Mouse (Mus musculus): ENCODE results near the gene Liph. TPM values are rescaled to one million over a fixed set of nuclear protein-coding genes. Genes with fewer than 3 reads are reported as not detected.

Gene Liph
- total and polyA plus RNA-seq, 2 experiments from 2014 or later: 0.12 to 2.8 TPM

DNA sequence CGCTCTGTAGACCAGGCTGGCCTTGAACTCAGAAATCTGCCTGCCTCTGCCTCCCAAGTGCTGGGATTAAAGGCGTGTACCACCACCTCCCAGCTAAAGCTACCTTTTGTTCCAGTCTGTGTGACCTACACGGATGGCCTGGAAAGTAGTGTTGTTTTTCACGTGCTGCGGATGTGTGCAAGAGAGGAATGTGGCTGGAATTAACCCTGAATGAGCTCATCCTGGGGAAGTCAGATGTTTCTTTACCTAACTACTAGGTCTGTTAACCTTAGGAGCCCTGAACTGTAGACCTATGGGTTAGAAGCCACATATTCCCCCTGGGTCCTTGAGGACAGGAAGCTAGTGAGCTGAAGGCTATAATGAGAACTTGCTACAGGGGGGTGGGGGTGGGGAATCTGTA, 7.5 kb downstream of the Liph start:
- H3K27ac ChIP-seq (ENCODE audit: low read depth): no peak overlapping the region
- no peaks in the 10 kb centered on the region for H3K4me1 ChIP-seq (ENCODE audit: control insufficient read depth, insufficient read depth)
- DNase-seq (ENCODE audit: low spot score) (no peak), ATAC-seq (ENCODE audit: insufficient read depth, low read depth) (no peak)
- no peak for TF ChIP-seq EP300 (IDR thresholded peaks at IDR 0.05; ENCODE audit: low read depth)
- no peak for TF ChIP-seq CTCF (IDR thresholded peaks at IDR 0.05; ENCODE audit: low read depth)
- no peaks in the 10 kb centered on the region for H3K36me3 ChIP-seq (replicated peaks; ENCODE audit: control insufficient read depth, insufficient read depth, low read length)
- H3K9ac ChIP-seq (replicated peaks; ENCODE audit: low read depth, low read length): no peak overlapping the region
- no peak overlapping the region for H3K4me2 ChIP-seq (ENCODE audit: low read depth, low read length)
- no peaks in the 10 kb centered on the region for H3K27me3 ChIP-seq (ENCODE audit: control insufficient read depth, insufficient read depth, low read length)
- 54% methylated on average over 5 of the region's 5 CpGs for WGBS
- no peak overlapping the region for H3K4me3 ChIP-seq (ENCODE audit: low read depth, low read length)
- no peaks in the 10 kb centered on the region for H3K9me3 ChIP-seq (replicated peaks; ENCODE audit: control insufficient read depth, low read length)

DNA sequence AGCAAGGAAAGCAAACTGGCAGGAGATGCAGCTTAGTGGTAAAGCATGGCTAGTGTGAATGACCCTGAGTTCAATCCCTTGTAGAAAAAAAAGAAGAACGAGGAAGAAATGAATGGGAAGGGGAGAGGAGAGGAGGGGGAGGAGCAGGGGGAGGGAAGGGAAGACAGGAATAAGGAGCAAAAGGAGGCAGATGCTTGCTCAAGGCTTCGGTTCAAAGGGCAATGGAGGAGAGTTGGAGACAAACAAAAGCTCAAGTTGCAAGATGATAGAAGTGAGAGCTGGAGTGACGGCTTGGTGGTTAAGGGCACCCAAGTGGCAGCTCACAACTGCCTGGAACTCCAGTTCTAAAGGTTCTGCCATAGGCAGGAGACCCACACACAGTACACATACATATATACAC, 9.3 kb downstream of the Liph start:
- Histone ChIP-seq H3K27me3 (ENCODE audit: control insufficient read depth, insufficient read depth, low read length) (no peaks in the 10 kb centered on the region), H3K9ac (replicated peaks; ENCODE audit: low read depth, low read length) (no peak overlapping the region), H3K36me3 (replicated peaks; ENCODE audit: control insufficient read depth, insufficient read depth, low read length) (no peaks in the 10 kb centered on the region), H3K4me2 (ENCODE audit: low read depth, low read length) (no peak overlapping the region), H3K4me3 (ENCODE audit: low read depth, low read length) (no peak overlapping the region), H3K4me1 (ENCODE audit: control insufficient read depth, insufficient read depth) (no peaks in the 10 kb centered on the region), H3K27ac (ENCODE audit: low read depth) (no peak overlapping the region), H3K9me3 (replicated peaks; ENCODE audit: control insufficient read depth, low read length) (no peaks in the 10 kb centered on the region; the same call in 1 of the 2 replicates)
- WGBS: 49% methylated on average over 3 of the region's 3 CpGs
- no peak for TF ChIP-seq EP300 (IDR thresholded peaks at IDR 0.05; ENCODE audit: low read depth)
- no peak for TF ChIP-seq CTCF (IDR thresholded peaks at IDR 0.05; ENCODE audit: low read depth)
- DNase-seq (ENCODE audit: low spot score) (no peak), ATAC-seq (ENCODE audit: insufficient read depth, low read depth) (no peak)

DNA sequence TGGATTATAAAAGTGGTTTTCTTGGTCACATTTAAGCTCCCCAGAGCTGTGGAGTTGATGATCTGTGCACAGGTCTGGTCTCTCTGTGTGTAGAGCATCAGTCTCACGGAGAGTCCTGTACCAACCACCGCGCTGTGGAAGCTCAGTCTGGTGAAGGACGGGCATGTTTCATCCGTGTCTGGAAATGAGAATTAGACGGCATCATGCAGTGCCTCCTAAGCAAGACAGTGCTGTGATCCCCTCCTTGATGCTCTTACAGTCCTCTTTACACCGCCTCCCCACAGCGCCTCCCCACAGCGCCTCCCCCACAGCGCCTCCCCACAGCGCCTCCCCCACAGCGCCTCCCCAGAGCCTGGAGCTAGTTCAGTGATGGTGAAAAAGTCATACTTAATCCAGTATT, 11.4 kb downstream of the Liph start:
- Histone ChIP-seq H3K9ac (replicated peaks; ENCODE audit: low read depth, low read length) (no peak overlapping the region), H3K4me2 (ENCODE audit: low read depth, low read length) (no peak overlapping the region), H3K4me1 (ENCODE audit: control insufficient read depth, insufficient read depth) (no peaks in the 10 kb centered on the region), H3K27ac (ENCODE audit: low read depth) (no peak overlapping the region), H3K4me3 (ENCODE audit: low read depth, low read length) (no peak overlapping the region), H3K27me3 (ENCODE audit: control insufficient read depth, insufficient read depth, low read length) (no peaks in the 10 kb centered on the region), H3K36me3 (replicated peaks; ENCODE audit: control insufficient read depth, insufficient read depth, low read length) (no peaks in the 10 kb centered on the region), H3K9me3 (replicated peaks; ENCODE audit: control insufficient read depth, low read length) (no peaks in the 10 kb centered on the region; the same call in 1 of the 2 replicates)
- ATAC-seq (ENCODE audit: insufficient read depth, low read depth) (no peak), DNase-seq (ENCODE audit: low spot score) (no peak)
- WGBS: 77% methylated on average over 12 of the region's 12 CpGs
- TF ChIP-seq EP300 (IDR thresholded peaks at IDR 0.05; ENCODE audit: low read depth) (no peak), CTCF (IDR thresholded peaks at IDR 0.05; ENCODE audit: low read depth) (no peak)

DNA sequence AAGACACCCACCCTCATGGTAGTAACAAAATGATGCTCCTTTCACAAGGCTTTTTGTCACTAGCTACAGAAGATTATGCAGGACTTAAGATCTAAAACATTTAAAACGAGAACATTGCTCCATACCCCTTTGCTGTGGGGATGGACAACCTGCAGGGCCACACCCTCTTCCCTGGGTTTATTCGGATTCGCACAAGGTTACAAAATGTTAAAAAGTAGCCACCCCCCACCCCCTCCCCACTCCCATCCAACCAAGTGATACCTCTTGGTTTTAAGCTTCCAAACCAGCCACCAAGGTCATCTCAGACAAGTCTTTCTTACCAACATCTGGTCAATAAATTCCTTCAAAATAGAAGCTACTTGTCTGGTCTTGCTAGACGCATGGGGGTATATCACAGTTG, 11.9 kb downstream of the Liph start:
- DNase-seq (ENCODE audit: low spot score) (no peak), ATAC-seq (ENCODE audit: insufficient read depth, low read depth) (no peak)
- Histone ChIP-seq H3K9ac (replicated peaks; ENCODE audit: low read depth, low read length) (no peak overlapping the region), H3K4me3 (ENCODE audit: low read depth, low read length) (no peak overlapping the region), H3K4me2 (ENCODE audit: low read depth, low read length) (no peak overlapping the region), H3K9me3 (replicated peaks; ENCODE audit: control insufficient read depth, low read length) (no peaks in the 10 kb centered on the region; the same call in 1 of the 2 replicates), H3K36me3 (replicated peaks; ENCODE audit: control insufficient read depth, insufficient read depth, low read length) (no peaks in the 10 kb centered on the region), H3K27me3 (ENCODE audit: control insufficient read depth, insufficient read depth, low read length) (no peaks in the 10 kb centered on the region), H3K27ac (ENCODE audit: low read depth) (no peak overlapping the region), H3K4me1 (ENCODE audit: control insufficient read depth, insufficient read depth) (no peaks in the 10 kb centered on the region)
- TF ChIP-seq CTCF (IDR thresholded peaks at IDR 0.05; ENCODE audit: low read depth) (no peak), EP300 (IDR thresholded peaks at IDR 0.05; ENCODE audit: low read depth) (no peak)
- 85% methylated on average over 4 of the region's 4 CpGs for WGBS

DNA sequence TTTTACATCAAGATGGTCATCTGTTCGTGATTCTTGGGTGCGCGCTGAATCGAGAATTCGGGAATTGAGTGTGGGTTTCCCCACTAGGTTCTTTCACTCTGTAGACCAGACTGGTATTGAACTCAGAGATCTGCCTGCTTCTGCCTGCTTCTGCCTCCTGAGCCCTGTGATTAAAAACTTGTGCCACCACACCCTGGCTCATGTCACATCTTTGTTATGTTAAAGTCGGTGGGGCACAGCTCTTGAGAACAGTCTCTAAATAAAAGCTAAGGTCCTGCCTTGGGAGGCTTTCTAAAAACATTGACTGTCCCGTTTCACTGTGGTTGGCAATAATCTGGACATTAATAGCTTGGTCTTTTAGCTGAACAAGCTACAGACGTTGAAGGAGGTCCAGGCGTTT, 12.3 kb downstream of the Liph start:
- no peak for ATAC-seq (ENCODE audit: insufficient read depth, low read depth)
- Histone ChIP-seq H3K36me3 (replicated peaks; ENCODE audit: control insufficient read depth, insufficient read depth, low read length) (no peaks in the 10 kb centered on the region), H3K4me2 (ENCODE audit: low read depth, low read length) (no peak overlapping the region), H3K27ac (ENCODE audit: low read depth) (no peak overlapping the region), H3K27me3 (ENCODE audit: control insufficient read depth, insufficient read depth, low read length) (no peaks in the 10 kb centered on the region), H3K4me3 (ENCODE audit: low read depth, low read length) (no peak overlapping the region), H3K9ac (replicated peaks; ENCODE audit: low read depth, low read length) (no peak overlapping the region), H3K9me3 (replicated peaks; ENCODE audit: control insufficient read depth, low read length) (no peaks in the 10 kb centered on the region; the same call in 1 of the 2 replicates), H3K4me1 (ENCODE audit: control insufficient read depth, insufficient read depth) (no peaks in the 10 kb centered on the region)
- 87% methylated on average over 9 of the region's 9 CpGs for WGBS
- no peak for DNase-seq (ENCODE audit: low spot score)
- TF ChIP-seq CTCF (IDR thresholded peaks at IDR 0.05; ENCODE audit: low read depth) (no peak), EP300 (IDR thresholded peaks at IDR 0.05; ENCODE audit: low read depth) (no peak)

DNA sequence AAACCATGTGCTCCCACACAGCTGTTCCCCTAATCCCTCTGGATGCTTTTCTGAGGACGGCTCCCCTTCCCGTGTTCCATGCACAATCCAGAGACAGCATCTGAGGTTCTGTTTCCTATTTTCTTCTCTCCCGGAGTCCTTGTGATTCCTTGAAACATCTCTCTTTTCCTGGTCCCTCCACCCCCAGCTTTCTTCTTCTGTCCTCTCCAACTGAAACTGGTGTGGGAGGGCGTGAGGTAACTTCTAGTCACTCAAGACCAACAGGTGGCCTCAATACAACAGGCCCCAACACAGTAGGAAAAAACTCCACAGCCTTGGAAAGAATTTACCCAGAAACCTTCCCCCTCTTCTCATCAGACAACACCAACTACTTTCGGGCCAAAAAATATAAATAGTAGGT, 18.1 kb downstream of the Liph start:
- Histone ChIP-seq H3K4me1 (ENCODE audit: control insufficient read depth, insufficient read depth) (no peaks in the 10 kb centered on the region), H3K27me3 (ENCODE audit: control insufficient read depth, insufficient read depth, low read length) (no peaks in the 10 kb centered on the region), H3K9me3 (replicated peaks; ENCODE audit: control insufficient read depth, low read length) (no peaks in the 10 kb centered on the region; the same call in 1 of the 2 replicates), H3K27ac (ENCODE audit: low read depth) (no peak overlapping the region), H3K4me2 (ENCODE audit: low read depth, low read length) (no peak overlapping the region), H3K36me3 (replicated peaks; ENCODE audit: control insufficient read depth, insufficient read depth, low read length) (no peaks in the 10 kb centered on the region), H3K9ac (replicated peaks; ENCODE audit: low read depth, low read length) (no peak overlapping the region), H3K4me3 (ENCODE audit: low read depth, low read length) (no peak overlapping the region)
- no peak for TF ChIP-seq EP300 (IDR thresholded peaks at IDR 0.05; ENCODE audit: low read depth)
- TF ChIP-seq CTCF (IDR thresholded peaks at IDR 0.05; ENCODE audit: low read depth): no peak
- 70% methylated on average over 5 of the region's 5 CpGs for WGBS
- DNase-seq (ENCODE audit: low spot score) (no peak), ATAC-seq (ENCODE audit: insufficient read depth, low read depth) (no peak)
